Mouse (Mus musculus) CD4-positive, CD25-positive, alpha-beta regulatory T cell, adult 4 months (primary cell): ENCODE measurements at regions not wholly inside any gene's neighbourhood (a gene's known extent, or its start where the extent isn't known, plus 50 kb on each side); places are given as distances from the start of the nearest gene placed in this dataset.

Experiments used
- ATAC-seq: one replicate; pipeline ENCODE4 v1.8.0; 2017

GRCm38 (mm10) chr2:21908813-21909480 is 318.4 kb upstream of the Myo3a start:
- peak; percentile 79 for ATAC-seq

- ATAC-seq, result peak; percentile 73
Measured at GRCm38 (mm10) chr2:21909481-21909966, 317.8 kb upstream of the Myo3a start.

GRCm38 (mm10) chr2:21917804-21918690 is 309.3 kb upstream of the Myo3a start:
- ATAC-seq, result no peak

- no peak for ATAC-seq
Measured at GRCm38 (mm10) chr2:21919091-21919490, 308.2 kb upstream of the Myo3a start.

- no peak for ATAC-seq
Measured at GRCm38 (mm10) chr2:21927656-21928055, 299.6 kb upstream of the Myo3a start.

- no peak for ATAC-seq
Measured at GRCm38 (mm10) chr2:21939993-21940392, 287.3 kb upstream of the Myo3a start.

- peak; percentile 78 for ATAC-seq
Measured at GRCm38 (mm10) chr2:21940797-21941487, 286.4 kb upstream of the Myo3a start.

- ATAC-seq, result no peak
Measured at GRCm38 (mm10) chr2:21941488-21942000, 285.8 kb upstream of the Myo3a start.

GRCm38 (mm10) chr2:21943676-21944075 is 283.6 kb upstream of the Myo3a start:
- ATAC-seq, result no peak

GRCm38 (mm10) chr2:21946484-21946883 is 280.8 kb upstream of the Myo3a start:
- ATAC-seq, result no peak

GRCm38 (mm10) chr2:21951279-21951678 is 276.0 kb upstream of the Myo3a start:
- no peak for ATAC-seq

GRCm38 (mm10) chr2:21956112-21956963 is 271.0 kb upstream of the Myo3a start:
- no peak for ATAC-seq

GRCm38 (mm10) chr2:21958365-21958764 is 268.9 kb upstream of the Myo3a start:
- ATAC-seq, result peak; percentile 95

- ATAC-seq, result peak; percentile 25
Measured at GRCm38 (mm10) chr2:21958802-21959201, 268.5 kb upstream of the Myo3a start.

GRCm38 (mm10) chr2:21963343-21964026 is 263.8 kb upstream of the Myo3a start:
- ATAC-seq, result no peak

GRCm38 (mm10) chr2:21964027-21964605 is 263.2 kb upstream of the Myo3a start:
- no peak for ATAC-seq

- no peak for ATAC-seq
Measured at GRCm38 (mm10) chr2:21970774-21971406, 256.4 kb upstream of the Myo3a start.

- ATAC-seq, result no peak
Measured at GRCm38 (mm10) chr2:21974599-21974998, 252.7 kb upstream of the Myo3a start.

- ATAC-seq, result no peak
Measured at GRCm38 (mm10) chr2:21975547-21975946, 251.8 kb upstream of the Myo3a start.

- ATAC-seq, result no peak
Measured at GRCm38 (mm10) chr2:21976337-21976736, 251.0 kb upstream of the Myo3a start.
